Mouse (Mus musculus) frontal cortex, postnatal 14 days (tissue): ENCODE measurements around the gene Nlgn1.

ENCODE experiments used
- DNase-seq, 2 experiments: peaks; one replicate each; pipeline ENCODE4 v3.0.0; 2022; ENCODE audit warnings: low spot score in 2 of 2

Nlgn1 gene

DNA sequence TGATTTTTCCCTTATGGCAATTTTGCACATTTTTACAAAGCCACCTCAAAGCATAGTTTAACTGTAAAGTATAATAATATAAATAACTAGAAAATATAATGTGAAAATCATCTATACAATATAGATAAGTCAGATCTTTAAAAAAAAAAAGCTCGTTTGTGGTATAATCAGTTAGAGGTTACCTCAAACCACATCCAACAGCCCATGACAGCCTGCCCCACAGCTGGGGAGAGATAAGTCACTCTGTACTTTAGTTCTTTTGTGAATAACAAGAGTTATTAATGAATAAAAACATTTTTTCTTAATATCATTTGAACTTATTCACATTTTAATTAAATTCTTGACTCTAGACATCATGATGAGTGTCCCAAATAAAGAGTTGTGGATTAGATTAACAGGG, 130.8 kb downstream of the Nlgn1 start:
- no peak for DNase-seq

DNA sequence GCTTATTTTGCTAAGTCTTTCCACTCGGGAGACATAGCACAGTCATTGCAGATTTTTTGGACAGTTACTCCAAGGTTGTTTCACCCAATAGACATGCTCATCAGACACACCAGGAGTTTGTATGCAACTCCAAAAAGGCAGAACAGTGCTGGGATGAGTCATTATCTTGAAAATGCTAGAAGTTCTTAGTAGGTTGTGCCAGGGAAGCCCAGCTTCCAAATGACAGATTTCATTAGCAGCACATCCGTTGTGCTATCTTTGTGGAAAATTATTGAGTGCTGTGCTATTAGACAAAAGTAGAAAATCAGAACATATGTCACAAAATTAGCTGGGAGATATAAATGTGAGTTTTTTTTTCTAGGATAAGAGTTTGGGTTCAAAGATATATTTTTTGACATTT, 137.3 kb downstream of the Nlgn1 start:
- no peak for DNase-seq

DNA sequence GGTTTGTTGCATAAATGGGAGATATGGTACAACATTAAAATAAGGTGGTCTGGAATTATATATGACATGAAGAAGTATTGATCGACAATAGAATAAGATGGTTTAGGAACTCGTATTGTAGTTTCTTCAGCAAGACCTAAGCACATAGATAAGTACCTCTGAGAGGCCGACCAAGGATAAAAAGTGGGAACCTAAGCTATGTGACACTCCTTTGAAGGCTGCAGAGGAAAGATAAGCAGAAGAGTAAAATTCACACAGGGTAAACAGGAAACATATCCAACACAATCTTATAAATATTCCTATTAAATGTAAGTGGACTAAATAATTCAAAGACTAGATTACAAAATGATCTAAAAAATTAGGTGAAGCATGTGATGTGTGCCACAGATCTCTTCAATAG, 151.2 kb downstream of the Nlgn1 start:
- no peak for DNase-seq

DNA sequence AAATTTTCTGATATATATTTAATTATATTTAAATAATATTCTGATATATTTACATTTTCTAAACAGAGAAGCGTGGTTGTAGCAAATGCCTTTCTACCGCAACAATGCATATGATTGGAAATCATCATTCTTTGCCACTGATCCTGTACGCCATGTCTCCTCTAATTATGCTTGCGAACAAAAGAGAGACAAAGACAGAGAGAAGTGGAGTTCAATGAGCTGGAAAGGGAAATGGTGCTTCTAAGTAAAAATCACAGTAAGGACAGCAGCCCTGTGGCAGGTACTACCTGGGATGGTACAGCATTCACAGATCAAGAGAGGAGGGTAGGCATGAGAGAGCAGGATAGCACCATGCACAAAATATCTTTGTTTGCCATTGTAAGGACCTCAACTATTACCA, 156.9 kb downstream of the Nlgn1 start:
- DNase-seq = no peak

DNA sequence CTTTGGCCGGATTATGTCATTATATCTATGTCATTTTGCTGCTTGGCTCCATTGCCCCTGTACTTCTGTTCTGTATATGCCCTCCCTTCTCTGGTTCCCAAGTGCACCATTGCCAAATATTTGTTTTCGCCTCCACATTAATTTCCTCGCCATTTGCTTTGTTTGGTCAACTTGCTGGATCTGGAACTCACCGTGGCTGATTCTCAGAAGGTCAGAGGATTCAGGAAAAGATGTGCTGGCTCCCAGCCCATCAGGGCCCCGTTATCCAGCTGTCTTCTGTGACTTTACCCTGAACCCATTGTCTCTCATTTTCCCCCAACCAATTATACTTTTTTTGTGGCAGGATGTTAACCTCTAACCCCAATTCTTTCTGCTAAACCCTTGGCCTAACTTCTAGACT, 158.0 kb downstream of the Nlgn1 start:
- DNase-seq = no peak

DNA sequence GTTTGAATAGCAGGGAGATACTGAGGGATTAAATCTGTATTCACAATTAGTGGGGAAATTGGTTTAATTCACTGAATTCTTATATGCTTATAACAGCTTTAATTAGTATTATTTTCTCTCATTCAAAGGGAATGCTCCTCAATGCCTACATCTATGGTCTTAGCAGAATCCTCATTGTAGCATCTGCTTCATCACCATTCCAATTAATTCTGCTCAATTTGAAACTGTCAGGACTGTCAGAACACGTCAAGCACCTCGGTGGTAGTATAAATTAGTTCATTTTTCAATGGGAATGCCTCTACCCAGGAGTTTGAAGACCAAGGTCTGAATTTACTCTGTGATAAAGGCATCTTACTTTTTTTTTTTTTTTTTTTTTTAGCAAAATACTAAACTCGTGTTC, 158.6 kb downstream of the Nlgn1 start:
- DNase-seq = no peak

DNA sequence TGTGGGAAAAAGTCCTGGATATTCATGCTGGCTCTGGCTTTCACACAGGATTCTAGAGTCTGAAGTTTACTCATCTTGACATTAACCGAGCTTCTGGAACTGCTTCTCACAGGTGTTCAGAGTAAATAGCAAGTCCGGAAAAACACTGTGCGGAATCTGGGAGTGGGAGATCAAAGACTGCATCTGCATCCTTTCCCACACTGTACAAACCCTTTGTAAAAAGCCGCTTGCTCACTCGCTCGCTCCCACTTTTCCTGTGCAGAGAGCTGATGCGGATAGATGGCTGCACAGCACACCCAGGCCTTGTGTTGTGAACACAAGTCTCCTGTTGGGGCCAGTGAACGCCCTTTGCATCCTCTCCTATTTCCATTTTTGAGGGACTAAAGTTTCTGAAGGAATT, 165.5 kb downstream of the Nlgn1 start:
- DNase-seq = no peak

DNA sequence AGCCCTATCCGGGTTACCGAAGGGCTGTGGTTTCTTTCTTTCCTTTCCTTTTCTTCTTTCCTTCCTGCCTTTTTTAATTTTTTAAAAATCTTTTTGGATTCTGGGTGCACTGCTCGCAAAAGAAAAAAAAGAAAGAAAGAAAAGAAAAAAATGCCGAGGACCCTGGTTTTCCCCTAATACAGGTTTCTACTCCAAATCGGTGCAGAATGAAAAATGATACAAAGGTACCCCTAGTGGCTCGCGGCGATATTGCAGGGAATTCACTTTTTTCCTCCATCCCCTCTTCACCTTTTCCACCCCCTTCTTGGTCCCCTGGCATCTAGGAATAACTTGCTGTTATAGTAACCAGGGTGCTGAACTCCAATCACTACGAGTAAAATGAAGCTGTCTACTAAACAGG, 178.5 kb downstream of the Nlgn1 start:
- peak; percentile 41 to 73 for DNase-seq

DNA sequence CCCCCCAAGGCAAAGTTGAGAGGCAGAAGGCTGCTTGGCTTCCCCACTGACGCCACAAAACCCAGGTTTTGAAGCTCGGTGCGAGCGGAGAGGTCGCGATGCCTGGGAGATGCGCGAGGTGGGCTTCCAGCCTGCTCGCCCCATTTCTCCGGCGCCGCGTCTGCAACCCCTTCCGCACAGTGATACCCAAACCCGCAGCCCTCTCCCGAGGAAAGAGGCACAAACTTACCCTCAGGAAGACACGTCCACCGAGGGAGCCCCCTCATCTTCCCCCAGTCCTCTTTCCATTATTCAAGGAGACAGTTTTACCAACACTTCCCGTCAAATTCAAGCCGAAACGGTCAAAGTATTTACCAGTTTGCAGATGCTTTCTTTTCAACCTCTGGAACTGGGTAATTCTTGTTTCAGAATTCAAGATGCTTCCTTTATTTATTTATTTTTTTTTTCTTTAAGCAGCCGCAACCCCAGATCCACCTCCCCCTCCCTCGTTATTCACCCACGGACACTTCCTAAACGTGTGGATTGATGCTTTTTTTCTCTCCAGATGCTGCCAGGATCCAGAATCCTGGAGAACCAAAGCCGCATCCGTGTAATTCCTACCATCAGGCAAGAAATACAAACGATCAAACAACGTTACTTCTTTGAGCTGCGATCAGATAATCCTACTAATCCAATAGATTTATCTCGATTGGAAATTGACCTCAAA, 179.1 kb downstream of the Nlgn1 start:
- DNase-seq = peak in 1 of 2 experiments; percentile 41

DNA sequence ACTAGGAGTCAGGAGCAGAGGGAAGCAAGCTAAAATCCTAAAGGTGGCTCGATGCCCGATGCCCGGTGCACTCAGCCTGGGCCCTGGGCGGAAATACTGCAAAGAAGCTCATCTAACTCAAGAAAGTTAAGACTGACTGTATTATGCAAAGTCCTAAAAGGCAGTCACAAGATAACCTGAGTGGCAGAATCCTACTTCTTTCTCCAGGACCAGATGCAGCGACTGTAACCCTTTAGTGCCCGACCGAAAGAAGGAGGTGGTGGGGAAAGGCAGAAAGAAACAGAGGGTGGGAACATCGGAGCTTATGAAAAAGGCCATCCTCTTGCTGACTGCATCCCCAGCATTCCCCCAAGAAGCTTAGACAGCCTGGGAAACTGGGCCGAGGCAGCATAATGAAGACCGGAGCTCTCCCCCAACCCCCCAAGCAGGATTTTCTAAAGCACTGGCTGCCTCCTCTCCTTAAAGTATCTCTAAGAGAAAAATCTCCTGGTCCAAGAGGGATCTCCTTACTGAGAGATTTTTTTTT, 179.7 kb downstream of the Nlgn1 start:
- DNase-seq = peak; percentile 15 to 46

DNA sequence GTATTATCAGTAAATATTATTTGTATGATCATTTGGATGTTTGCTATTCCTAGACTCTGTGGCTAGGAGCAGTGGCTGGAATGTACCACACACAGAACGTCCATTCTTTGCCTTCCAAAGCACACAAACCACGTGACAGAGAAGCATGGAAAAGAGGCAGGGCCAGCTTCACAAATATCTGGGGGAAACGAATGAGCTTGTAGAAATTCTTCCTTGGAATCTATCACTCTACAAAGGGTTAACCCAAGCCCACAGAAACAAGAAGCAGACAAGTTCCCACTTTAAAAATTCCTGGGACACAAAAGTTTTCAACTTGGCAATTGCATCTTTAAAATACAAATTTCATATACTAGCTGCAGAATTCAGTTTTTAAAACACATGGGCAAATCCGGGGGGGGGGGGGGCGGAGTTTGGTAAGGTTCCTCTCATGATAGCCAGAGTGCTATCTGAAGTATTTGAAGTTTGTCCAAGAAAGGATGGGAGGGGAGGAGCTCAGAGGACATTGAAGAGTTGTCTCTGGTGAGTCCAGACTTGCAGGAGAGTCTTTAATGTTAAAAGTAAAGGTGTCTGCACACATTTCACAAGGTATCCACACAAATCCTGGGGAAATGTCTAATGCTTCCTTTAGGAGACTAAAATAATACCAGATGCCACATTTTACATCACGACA, 180.8 kb downstream of the Nlgn1 start:
- DNase-seq = no peak

DNA sequence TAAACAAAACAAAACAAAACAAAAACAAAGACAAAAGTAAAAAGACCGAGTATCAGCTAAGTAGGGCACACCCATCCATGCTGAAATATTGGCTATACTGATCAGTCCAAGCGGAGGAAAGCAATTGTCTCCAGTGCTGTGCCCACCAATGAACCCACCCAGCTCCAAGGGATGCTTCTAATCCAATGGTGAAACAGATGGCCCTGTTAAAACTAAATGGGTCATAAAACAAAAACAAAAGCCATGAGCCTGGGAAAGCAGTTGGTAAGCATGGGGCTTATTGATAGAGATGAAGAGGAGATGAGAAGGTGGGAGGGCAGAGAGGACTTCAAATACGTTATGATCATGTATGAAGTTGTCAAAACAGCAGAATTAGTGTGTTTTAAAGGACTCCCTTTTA, 186.1 kb downstream of the Nlgn1 start:
- DNase-seq = no peak

DNA sequence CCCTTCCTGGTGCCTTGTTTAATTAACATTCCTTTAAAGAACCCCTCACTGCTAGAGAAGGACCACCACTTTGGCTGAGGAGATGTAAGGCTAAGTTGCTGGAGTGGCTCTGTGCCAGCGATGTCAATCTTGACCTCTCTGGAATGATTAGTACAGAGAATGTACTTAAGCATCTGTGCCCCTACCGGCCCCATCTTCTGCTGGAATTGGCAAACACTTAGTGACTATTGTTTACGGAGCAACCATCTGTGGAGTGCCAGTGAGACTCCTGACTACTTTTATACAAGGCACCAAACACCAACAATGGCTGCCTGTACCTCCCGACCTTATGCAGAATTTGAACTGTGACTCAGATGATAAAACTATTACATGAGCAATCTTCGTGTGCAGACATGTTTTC, 186.8 kb downstream of the Nlgn1 start:
- DNase-seq = no peak

DNA sequence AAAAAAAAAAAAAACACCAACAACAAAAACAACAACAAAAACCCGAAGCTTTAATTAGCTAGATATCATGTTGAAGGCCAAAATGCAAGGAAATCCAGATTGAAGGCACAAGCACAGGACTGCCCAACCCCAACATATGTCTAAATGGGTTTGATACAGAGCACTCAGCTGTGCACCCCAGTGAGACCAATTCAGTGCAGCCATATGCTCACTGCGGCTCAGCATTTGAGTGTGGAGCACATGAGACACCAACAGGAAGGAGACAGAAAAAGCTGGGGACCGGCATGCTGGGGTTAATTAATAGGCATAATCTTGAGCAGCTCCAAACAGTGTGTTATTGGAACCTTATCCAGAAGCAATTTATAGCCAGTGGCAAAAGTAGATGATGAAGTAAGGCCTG, 190.7 kb downstream of the Nlgn1 start:
- no peak for DNase-seq

DNA sequence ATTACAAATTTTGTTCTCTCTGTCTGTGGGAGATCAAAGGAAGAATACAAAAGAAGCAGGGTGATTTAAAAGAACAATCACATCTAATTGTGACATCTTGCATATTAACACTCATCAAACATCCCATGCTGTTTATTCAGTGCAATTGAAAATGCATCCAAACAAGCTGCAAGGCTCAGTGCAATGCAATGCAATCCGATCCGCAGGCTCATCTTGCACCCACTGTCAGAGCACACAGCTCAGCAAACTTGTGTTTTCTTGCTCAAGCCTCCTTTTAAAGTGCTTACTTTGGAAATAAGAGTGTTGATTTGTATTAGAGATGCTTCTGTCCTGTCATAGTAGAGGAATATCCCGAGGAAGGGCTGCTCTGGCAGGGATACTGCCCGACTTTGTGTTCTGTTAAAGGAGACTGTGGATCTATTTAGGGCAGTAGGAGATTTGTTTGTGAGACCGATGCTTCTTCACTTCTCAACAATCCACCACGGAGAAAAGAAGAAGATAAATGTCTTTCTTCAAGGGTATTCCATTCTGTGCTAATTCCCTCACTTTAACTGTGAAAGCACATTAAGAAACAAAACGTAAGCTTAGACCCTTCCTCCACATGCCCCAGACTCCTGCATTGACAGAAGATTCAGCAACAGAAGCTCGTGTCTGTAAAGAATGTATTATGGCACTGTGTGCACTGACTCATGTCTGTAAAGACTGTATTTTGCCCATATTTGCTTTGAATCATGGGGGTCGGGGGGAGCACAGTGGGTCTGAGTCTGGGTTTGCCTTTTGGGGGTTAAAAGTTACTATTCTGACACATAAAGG, 197.2 kb downstream of the Nlgn1 start:
- no peak for DNase-seq

DNA sequence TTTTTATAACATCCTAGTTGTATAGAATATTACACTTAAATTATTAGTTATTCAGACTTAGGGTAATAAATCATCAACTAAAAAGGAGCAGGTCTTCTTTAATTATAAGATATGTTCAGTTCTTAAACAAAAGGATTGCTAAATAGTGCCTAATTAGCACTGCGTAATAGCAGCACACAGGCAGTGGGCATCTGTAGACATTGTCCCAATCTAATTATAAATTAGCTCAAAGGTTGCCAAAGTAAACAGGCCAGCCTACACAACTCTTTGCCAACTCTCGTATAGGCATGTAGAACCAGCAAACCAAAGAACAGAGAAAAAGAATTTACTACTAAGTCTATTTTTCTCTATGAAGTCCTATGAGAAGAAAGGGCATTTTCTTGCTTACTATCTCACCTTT, 201.3 kb downstream of the Nlgn1 start:
- no peak for DNase-seq

DNA sequence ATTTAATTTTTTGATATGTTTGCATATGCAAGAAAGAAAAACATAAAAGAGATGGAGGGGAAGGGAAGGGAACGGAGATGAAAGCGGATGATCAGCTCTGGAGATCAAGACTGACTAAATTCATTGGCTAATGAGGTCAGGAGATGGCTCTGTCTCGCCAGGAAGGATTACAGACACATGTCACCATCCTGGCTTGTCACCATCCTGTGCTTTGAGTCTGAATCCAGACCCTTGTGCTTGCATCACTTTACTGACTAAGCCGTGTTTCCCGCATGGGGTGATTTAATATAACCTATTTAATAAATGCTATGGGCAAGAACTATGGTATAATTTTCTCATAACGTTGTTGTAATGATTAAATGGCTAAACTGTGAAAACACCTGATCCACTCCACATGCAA, 202.8 kb downstream of the Nlgn1 start:
- DNase-seq = no peak

DNA sequence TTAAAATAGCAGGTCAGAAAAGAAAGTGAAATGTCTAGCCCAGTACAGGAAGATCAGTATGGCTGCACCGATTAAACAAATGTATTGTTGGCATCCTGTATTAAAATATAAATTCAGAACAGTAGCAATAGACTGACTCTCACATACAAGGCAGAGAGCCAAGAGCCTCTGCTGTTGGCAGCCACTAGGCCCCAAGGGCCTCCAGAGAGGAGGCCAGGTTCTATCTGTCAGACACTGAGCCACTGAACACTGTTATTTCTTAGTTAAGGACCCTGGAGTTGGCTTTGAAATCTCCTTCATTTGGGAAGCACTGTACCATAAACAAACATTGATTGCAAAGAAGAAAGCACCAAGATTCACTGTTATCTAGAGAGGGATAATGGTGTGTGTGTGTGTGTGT, 215.2 kb downstream of the Nlgn1 start:
- no peak for DNase-seq

DNA sequence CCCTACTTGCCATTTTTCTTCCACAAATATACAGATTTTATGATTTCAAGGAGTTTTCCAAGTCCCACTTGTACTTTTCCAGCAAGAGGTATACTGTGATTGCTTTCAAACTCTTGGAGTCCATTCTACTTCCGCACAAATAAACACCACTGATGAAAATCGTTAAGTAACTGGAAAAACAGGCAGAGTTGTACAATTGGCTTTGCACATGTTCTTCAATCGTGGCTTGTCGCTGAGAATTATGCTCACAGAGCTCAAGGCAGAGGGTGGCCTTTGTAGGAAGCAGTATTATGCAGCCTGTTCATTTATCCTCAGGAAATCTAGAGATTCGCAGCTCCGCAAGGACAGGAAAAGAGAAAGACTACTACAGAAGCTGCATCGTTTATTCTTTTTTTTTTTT, 225.9 kb downstream of the Nlgn1 start:
- DNase-seq = no peak

DNA sequence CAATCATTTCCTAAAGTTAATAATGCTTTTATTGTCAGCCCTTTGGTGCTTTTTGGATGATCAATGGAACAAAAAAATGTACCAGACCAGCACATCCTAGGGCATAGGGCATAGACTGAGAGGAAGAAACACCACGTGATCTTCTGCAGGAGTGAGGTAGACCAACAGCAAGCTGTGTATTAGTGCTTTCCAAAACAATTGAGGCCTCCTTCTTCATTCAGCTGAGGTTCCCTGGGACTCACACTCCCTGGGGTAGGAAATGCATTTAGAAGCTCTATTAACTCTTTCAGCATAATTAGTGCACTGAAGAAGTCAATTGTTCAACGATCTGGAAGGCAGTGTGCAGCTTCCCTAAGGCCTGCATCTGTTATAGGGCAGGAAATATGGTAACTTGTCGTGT, 226.7 kb downstream of the Nlgn1 start:
- DNase-seq = no peak

DNA sequence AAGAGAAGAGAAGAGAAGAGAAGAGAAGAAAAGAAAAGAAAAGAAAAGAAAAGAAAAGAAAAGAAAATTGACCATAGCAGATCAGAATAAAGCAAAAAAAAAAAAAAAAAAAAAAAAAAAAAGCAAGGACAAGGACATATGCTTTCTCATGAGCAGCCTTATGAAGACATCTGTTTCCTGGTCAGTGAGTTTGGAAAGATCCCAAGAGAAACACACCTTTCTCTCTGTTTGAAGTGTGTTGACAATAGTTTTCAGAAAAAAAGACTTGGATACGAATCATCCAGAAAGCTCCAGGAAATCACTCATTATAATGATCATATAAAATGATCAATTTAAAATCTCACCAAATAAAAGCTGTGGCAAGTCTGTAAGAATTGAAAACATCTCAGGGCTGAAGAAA, 230.0 kb downstream of the Nlgn1 start:
- DNase-seq = no peak

DNA sequence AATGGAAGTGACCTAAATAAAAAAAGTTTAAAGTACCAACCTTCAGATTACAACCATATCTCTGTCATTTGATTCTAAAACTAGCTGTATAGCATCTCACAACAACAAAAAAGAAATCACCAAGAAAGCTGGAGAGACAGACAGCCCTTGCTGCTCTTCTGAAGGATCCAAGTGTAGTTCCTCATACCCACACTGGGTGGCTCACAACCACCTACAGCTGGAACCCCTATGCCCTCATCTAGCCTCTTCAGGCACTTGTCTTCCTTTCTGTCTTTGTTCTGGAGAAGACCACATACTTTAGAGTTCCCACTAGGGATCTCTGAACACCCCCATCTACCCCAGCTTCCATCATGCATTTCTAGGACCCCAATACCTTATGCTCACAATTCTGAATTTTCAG, 236.7 kb downstream of the Nlgn1 start:
- DNase-seq = no peak

DNA sequence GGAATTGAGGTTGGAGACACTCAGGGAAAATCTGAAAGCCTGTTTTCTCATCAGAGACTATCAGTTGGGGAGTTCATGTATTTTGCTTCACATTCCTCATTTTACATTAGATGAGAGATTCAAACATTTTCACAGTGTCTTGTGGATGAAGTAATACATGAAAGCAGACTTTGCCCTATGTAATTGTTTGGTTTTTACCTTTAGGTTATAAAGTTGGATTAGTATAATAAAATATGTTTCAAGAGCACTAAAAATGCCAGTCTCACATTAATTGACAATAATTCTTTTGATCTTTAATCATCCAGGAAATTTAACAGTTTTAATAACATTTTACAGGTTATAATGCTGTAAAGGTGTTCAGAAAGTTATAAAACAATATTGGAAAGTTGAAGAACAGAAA, 262.9 kb downstream of the Nlgn1 start:
- DNase-seq = no peak
